Mouse (Mus musculus): ENCODE results near the gene Rassf6.

DNA sequence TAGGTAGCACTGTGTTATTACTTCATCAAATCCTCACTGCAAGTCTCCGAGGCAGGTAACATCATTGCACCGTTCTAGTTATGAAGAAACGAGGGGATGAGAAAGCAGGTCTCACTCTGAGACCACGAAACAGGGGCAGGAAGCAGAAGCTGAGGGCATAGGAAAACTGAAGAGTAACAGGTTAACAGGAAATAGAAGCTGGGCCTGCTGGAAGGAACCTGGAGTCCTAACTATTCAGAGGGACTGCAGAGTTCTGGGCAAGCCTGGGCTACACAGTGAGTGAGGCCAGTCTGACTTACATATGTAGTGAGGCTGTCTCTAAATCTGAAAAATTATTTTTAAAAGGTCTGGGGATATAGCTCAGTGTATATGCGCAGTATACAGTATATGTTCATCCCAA, 52.4 kb downstream of the Rassf6 start:
- TF ChIP-seq POLR2A (IDR thresholded peaks at IDR 0.05; ENCODE audit: borderline replicate concordance, extremely low read depth, insufficient read depth, insufficient read length, poor library complexity, severe bottlenecking) (no peak), CTCF (IDR thresholded peaks at IDR 0.05; ENCODE audit: borderline replicate concordance, extremely low read depth, insufficient read depth, insufficient read length) (no peak)

All from brain, embryonic 14.5 days (tissue).